Mouse (Mus musculus): Measurements from ENCODE around the gene Spry1. TPM values are rescaled to one million over a fixed set of nuclear protein-coding genes. Genes with fewer than 3 reads are reported as not detected.
A peak's percentile ranks its signal among the peaks of the same experiment; 100 is the strongest.

Gene Spry1
- polyA plus RNA-seq, 1 experiment from 2014 or later = 19.6 TPM

- 0 out of 2 replicates have a peak, but pooled peaks cover 1% of the 10 kb centered on the region for H3K9me3 ChIP-seq (replicated peaks)
- WGBS = 88% methylated on average over 10 of the region's 10 CpGs
- peaks cover 8% of the 10 kb centered on the region; the same call in 1 of the 2 replicates for H3K4me1 ChIP-seq
- 0 out of 2 replicates have a peak, but pooled peaks cover 4% of the 10 kb centered on the region for H3K27me3 ChIP-seq (ENCODE audit: low read depth, poor library complexity, severe bottlenecking)
- no peak for DNase-seq (ENCODE audit: low spot score)
- no peak overlapping the region for H3K4me3 ChIP-seq
- H3K36me3 ChIP-seq = no peaks in the 10 kb centered on the region
- H3K27ac ChIP-seq (replicated peaks) = no peak overlapping the region
Observed at GRCm38 (mm10) chr3:37614878-37615650, 24.7 kb upstream of the Spry1 start.

- H3K27ac ChIP-seq (replicated peaks) = no peak overlapping the region
- no peak overlapping the region for H3K4me3 ChIP-seq
- 0 out of 2 replicates have a peak, but pooled peaks cover 4% of the 10 kb centered on the region for H3K27me3 ChIP-seq (ENCODE audit: low read depth, poor library complexity, severe bottlenecking)
- 58% methylated on average over 21 of the region's 21 CpGs for WGBS
- no peaks in the 10 kb centered on the region for H3K36me3 ChIP-seq
- H3K4me1 ChIP-seq = peaks cover 8% of the 10 kb centered on the region; the same call in 1 of the 2 replicates
- 0 out of 2 replicates have a peak, but pooled peaks cover 2% of the 10 kb centered on the region for H3K9me3 ChIP-seq (replicated peaks)
- no peak for DNase-seq (ENCODE audit: low spot score)
Observed at GRCm38 (mm10) chr3:37616586-37617547, 22.9 kb upstream of the Spry1 start.

GRCm38 (mm10) chr3:37632246-37632645 lies 7.5 kb upstream of the Spry1 start:
- no peaks in the 10 kb centered on the region for H3K4me1 ChIP-seq
- H3K36me3 ChIP-seq = no peaks in the 10 kb centered on the region
- no peaks in the 10 kb centered on the region for H3K9me3 ChIP-seq (replicated peaks)
- peaks cover 6% of the 10 kb centered on the region for H3K27me3 ChIP-seq (ENCODE audit: low read depth, poor library complexity, severe bottlenecking)
- WGBS = 95% methylated on average over 6 of the region's 6 CpGs
- no peak for DNase-seq (ENCODE audit: low spot score)
- no peak overlapping the region for H3K27ac ChIP-seq (replicated peaks)
- H3K4me3 ChIP-seq = no peak overlapping the region

GRCm38 (mm10) chr3:37632751-37633150 lies 7.0 kb upstream of the Spry1 start:
- WGBS = 77% methylated on average over 3 of the region's 3 CpGs
- no peaks in the 10 kb centered on the region for H3K9me3 ChIP-seq (replicated peaks)
- no peaks in the 10 kb centered on the region for H3K36me3 ChIP-seq
- no peak for DNase-seq (ENCODE audit: low spot score)
- H3K27me3 ChIP-seq (ENCODE audit: low read depth, poor library complexity, severe bottlenecking) = peaks cover 11% of the 10 kb centered on the region
- no peak overlapping the region for H3K27ac ChIP-seq (replicated peaks)
- no peak overlapping the region for H3K4me3 ChIP-seq
- no peaks in the 10 kb centered on the region for H3K4me1 ChIP-seq

GRCm38 (mm10) chr3:37634648-37635047 lies 5.1 kb upstream of the Spry1 start:
- 28% methylated on average over 4 of the region's 4 CpGs for WGBS

GRCm38 (mm10) chr3:37636921-37637320 lies 2.8 kb upstream of the Spry1 start:
- 87% methylated on average over 4 of the region's 4 CpGs for WGBS
- Histone ChIP-seq H3K27me3 (ENCODE audit: low read depth, poor library complexity, severe bottlenecking) (peaks cover 27% of the 10 kb centered on the region), H3K4me3 (no peak overlapping the region), H3K9me3 (replicated peaks) (no peaks in the 10 kb centered on the region), H3K36me3 (no peaks in the 10 kb centered on the region), H3K4me1 (peaks cover 14% of the 10 kb centered on the region), H3K27ac (replicated peaks) (no peak overlapping the region)
- DNase-seq (ENCODE audit: low spot score) = no peak

More at GRCm38 (mm10) chr3:37634648-37635047, 5.1 kb upstream of the Spry1 start:
- Histone ChIP-seq H3K4me3 (no peak overlapping the region), H3K9me3 (replicated peaks) (no peaks in the 10 kb centered on the region), H3K4me1 (peaks cover 5% of the 10 kb centered on the region; the same call in 1 of the 2 replicates), H3K27ac (replicated peaks) (no peak overlapping the region), H3K27me3 (ENCODE audit: low read depth, poor library complexity, severe bottlenecking) (peaks cover 16% of the 10 kb centered on the region), H3K36me3 (no peaks in the 10 kb centered on the region)
- no peak for DNase-seq (ENCODE audit: low spot score)

GRCm38 (mm10) chr3:37640162-37640721 lies 495 bp downstream of the Spry1 start:
- under 1% methylated on average over 85 of the region's 86 CpGs for WGBS
- Histone ChIP-seq H3K27ac (replicated peaks) (peak overlapping the region; percentile 92), H3K4me3 (peak overlapping the region; percentile 80), H3K36me3 (peaks cover 28% of the 10 kb centered on the region), H3K27me3 (ENCODE audit: low read depth, poor library complexity, severe bottlenecking) (peaks cover 44% of the 10 kb centered on the region), H3K9me3 (replicated peaks) (no peaks in the 10 kb centered on the region), H3K4me1 (peaks cover 33% of the 10 kb centered on the region)
- DNase-seq (ENCODE audit: low spot score) = peak; percentile 64

- peak; percentile 76 for DNase-seq (ENCODE audit: low spot score)
- WGBS = under 1% methylated on average over 46 of the region's 47 CpGs
- Histone ChIP-seq H3K9me3 (replicated peaks) (no peaks in the 10 kb centered on the region), H3K36me3 (peaks cover 34% of the 10 kb centered on the region), H3K27ac (replicated peaks) (peak overlapping the region; percentile 92), H3K4me3 (peak overlapping the region; percentile 80), H3K27me3 (ENCODE audit: low read depth, poor library complexity, severe bottlenecking) (peaks cover 44% of the 10 kb centered on the region), H3K4me1 (peaks cover 35% of the 10 kb centered on the region)
Observed at GRCm38 (mm10) chr3:37640810-37641209, 1.1 kb downstream of the Spry1 start.

GRCm38 (mm10) chr3:37641796-37642680 lies 2.3 kb downstream of the Spry1 start:
- Histone ChIP-seq H3K27me3 (ENCODE audit: low read depth, poor library complexity, severe bottlenecking) (peaks cover 43% of the 10 kb centered on the region), H3K27ac (replicated peaks) (peak overlapping the region; percentile 92)
- DNase-seq (ENCODE audit: low spot score) = no peak

GRCm38 (mm10) chr3:37642681-37643214 lies 3.0 kb downstream of the Spry1 start:
- peaks cover 36% of the 10 kb centered on the region for H3K36me3 ChIP-seq

More at GRCm38 (mm10) chr3:37641796-37642680, 2.3 kb downstream of the Spry1 start:
- H3K4me1 ChIP-seq = peaks cover 37% of the 10 kb centered on the region
- H3K4me3 ChIP-seq = peak overlapping the region; percentile 80
- H3K9me3 ChIP-seq (replicated peaks) = no peaks in the 10 kb centered on the region
- H3K36me3 ChIP-seq = peaks cover 36% of the 10 kb centered on the region
- WGBS = 62% methylated on average over 20 of the region's 20 CpGs

GRCm38 (mm10) chr3:37643411-37643810 lies 3.7 kb downstream of the Spry1 start:
- Histone ChIP-seq H3K27me3 (ENCODE audit: low read depth, poor library complexity, severe bottlenecking) (peaks cover 38% of the 10 kb centered on the region), H3K4me3 (peak overlapping the region; percentile 80), H3K4me1 (peaks cover 37% of the 10 kb centered on the region), H3K27ac (replicated peaks) (peak overlapping the region; percentile 92), H3K9me3 (replicated peaks) (no peaks in the 10 kb centered on the region), H3K36me3 (peaks cover 39% of the 10 kb centered on the region)
- WGBS = 88% methylated on average over 13 of the region's 13 CpGs
- DNase-seq (ENCODE audit: low spot score) = no peak

More at GRCm38 (mm10) chr3:37642681-37643214, 3.0 kb downstream of the Spry1 start:
- Histone ChIP-seq H3K9me3 (replicated peaks) (no peaks in the 10 kb centered on the region), H3K4me3 (peak overlapping the region; percentile 80), H3K27me3 (ENCODE audit: low read depth, poor library complexity, severe bottlenecking) (peaks cover 39% of the 10 kb centered on the region), H3K4me1 (peaks cover 37% of the 10 kb centered on the region), H3K27ac (replicated peaks) (peak overlapping the region; percentile 92)
- WGBS = 78% methylated on average over 21 of the region's 21 CpGs
- no peak for DNase-seq (ENCODE audit: low spot score)
